Mouse (Mus musculus) ES-Bruce4 (cell line): ENCODE measurements around the gene Myo18a. TPM values are rescaled to one million over a fixed set of nuclear protein-coding genes. Genes with fewer than 3 reads are reported as not detected.
A peak's percentile ranks its signal among the peaks of the same experiment; 100 is the strongest.

Experiments used
- H3K27ac ChIP-seq: 2 replicates; pipeline ENCODE4 v1.5.1; 2012; ENCODE audit warnings: low read length, inconsistent platforms; ENCODE audit not compliant: insufficient read depth
- H3K27me3 ChIP-seq: 2 replicates; pipeline ENCODE4 v1.6.1; 2012; ENCODE audit warnings: mild to moderate bottlenecking, low read length, inconsistent platforms; ENCODE audit not compliant: control insufficient read depth, poor library complexity, insufficient read depth, severe bottlenecking
- H3K36me3 ChIP-seq: 2 replicates; pipeline ENCODE4 v1.6.1; 2012; ENCODE audit warnings: inconsistent platforms, mild to moderate bottlenecking, low read length, moderate library complexity; ENCODE audit not compliant: control insufficient read depth, poor library complexity, insufficient read depth, severe bottlenecking
- H3K4me1 ChIP-seq: one replicate; pipeline ENCODE4 v1.8.1; 2011; ENCODE audit warnings: low read length; ENCODE audit not compliant: control insufficient read depth, insufficient read depth
- H3K4me3 ChIP-seq: 2 replicates; pipeline ENCODE4 v1.5.1; 2011; ENCODE audit warnings: low read depth, mild to moderate bottlenecking, low read length
- H3K9ac ChIP-seq: 2 replicates; pipeline ENCODE4 v1.6.1; 2012; ENCODE audit warnings: low read depth, mild to moderate bottlenecking, inconsistent platforms; ENCODE audit not compliant: poor library complexity, severe bottlenecking
- H3K9me3 ChIP-seq: replicated peaks from 2 replicates; pipeline ENCODE4 v1.6.1; 2012; ENCODE audit warnings: mild to moderate bottlenecking, low read length, inconsistent platforms; ENCODE audit not compliant: control insufficient read depth, poor library complexity, insufficient read depth, severe bottlenecking
- CTCF ChIP-seq: IDR thresholded peaks from one replicate; pipeline ENCODE4 v1.8.1; 2011; ENCODE audit warnings: low read depth, low read length
- EP300 ChIP-seq: IDR thresholded peaks from 2 replicates; pipeline ENCODE4 v1.6.1; 2011; ENCODE audit warnings: low read depth, low read length; ENCODE audit not compliant: insufficient read depth
- POLR2A ChIP-seq: IDR thresholded peaks from one replicate; pipeline ENCODE4 v1.8.1; 2011; ENCODE audit warnings: low read length; ENCODE audit not compliant: insufficient read depth
- polyA plus RNA-seq: library from polyadenylated mRNA; stranded (reverse); fragments of >200 nt; gene quantifications from 2 replicates; pipeline ENCODE4 v1.2.4, GENCODE M21; 2011; ENCODE audit warnings: low read depth; ENCODE audit not compliant: missing spikeins, insufficient read depth, insufficient read length

Gene Myo18a
- polyA plus RNA-seq, 1 experiment = 59.6 TPM

- H3K4me1 ChIP-seq = peaks cover 8% of the 10 kb centered on the region
- H3K27ac ChIP-seq = peak overlapping the region; percentile 40
- no peaks in the 10 kb centered on the region for H3K27me3 ChIP-seq
- H3K4me3 ChIP-seq = no peak overlapping the region
- H3K36me3 ChIP-seq = peaks cover 10% of the 10 kb centered on the region
- TF ChIP-seq EP300 = 0 out of 2 replicates have a peak, but pooled peaks have one; percentile 34
- no peak for TF ChIP-seq CTCF
- no peak for TF ChIP-seq POLR2A
- H3K9me3 ChIP-seq = no peaks in the 10 kb centered on the region
- 0 out of 2 replicates have a peak overlapping the region, but pooled peaks have one; percentile 32 for H3K9ac ChIP-seq
Measured at GRCm38 (mm10) chr11:77775701-77776400, 12.8 kb downstream of the Myo18a start.

GRCm38 (mm10) chr11:77777436-77777835 lies 14.4 kb downstream of the Myo18a start:
- no peaks in the 10 kb centered on the region for H3K27me3 ChIP-seq
- TF ChIP-seq EP300 (no peak), CTCF (no peak), POLR2A (no peak)

GRCm38 (mm10) chr11:77777937-77778336 lies 14.9 kb downstream of the Myo18a start:
- peaks cover 6% of the 10 kb centered on the region for H3K4me1 ChIP-seq
- H3K27me3 ChIP-seq = no peaks in the 10 kb centered on the region
- peaks cover 10% of the 10 kb centered on the region for H3K36me3 ChIP-seq
- no peak overlapping the region for H3K9ac ChIP-seq
- H3K4me3 ChIP-seq = no peak overlapping the region
- no peaks in the 10 kb centered on the region for H3K9me3 ChIP-seq
- no peak overlapping the region for H3K27ac ChIP-seq
- no peak for TF ChIP-seq CTCF
- TF ChIP-seq EP300 = no peak
- TF ChIP-seq POLR2A = no peak

More at GRCm38 (mm10) chr11:77777436-77777835, 14.4 kb downstream of the Myo18a start:
- H3K4me1 ChIP-seq = peaks cover 5% of the 10 kb centered on the region
- H3K27ac ChIP-seq = no peak overlapping the region
- H3K4me3 ChIP-seq = no peak overlapping the region
- no peak overlapping the region for H3K9ac ChIP-seq
- no peaks in the 10 kb centered on the region for H3K9me3 ChIP-seq
- peaks cover 10% of the 10 kb centered on the region for H3K36me3 ChIP-seq

GRCm38 (mm10) chr11:77779240-77779639 lies 16.2 kb downstream of the Myo18a start:
- Histone ChIP-seq H3K4me3 (no peak overlapping the region), H3K9me3 (no peaks in the 10 kb centered on the region), H3K9ac (no peak overlapping the region), H3K27ac (no peak overlapping the region), H3K4me1 (peaks cover 16% of the 10 kb centered on the region), H3K36me3 (peaks cover 10% of the 10 kb centered on the region), H3K27me3 (no peaks in the 10 kb centered on the region)
- no peak for TF ChIP-seq CTCF

- TF ChIP-seq CTCF (no peak), EP300 (no peak), POLR2A (no peak)
- Histone ChIP-seq H3K4me1 (peaks cover 22% of the 10 kb centered on the region), H3K9me3 (no peaks in the 10 kb centered on the region), H3K27ac (no peak overlapping the region), H3K4me3 (no peak overlapping the region), H3K9ac (no peak overlapping the region), H3K27me3 (no peaks in the 10 kb centered on the region), H3K36me3 (peaks cover 10% of the 10 kb centered on the region)
Measured at GRCm38 (mm10) chr11:77781088-77781487, 18.0 kb downstream of the Myo18a start.

GRCm38 (mm10) chr11:77782104-77782815 lies 19.2 kb downstream of the Myo18a start:
- H3K27ac ChIP-seq = no peak overlapping the region
- H3K9me3 ChIP-seq = no peaks in the 10 kb centered on the region
- no peak overlapping the region for H3K4me3 ChIP-seq
- H3K36me3 ChIP-seq = peaks cover 10% of the 10 kb centered on the region
- H3K27me3 ChIP-seq = no peaks in the 10 kb centered on the region
- peaks cover 24% of the 10 kb centered on the region for H3K4me1 ChIP-seq
- TF ChIP-seq POLR2A (no peak), EP300 (no peak), CTCF (no peak)
- H3K9ac ChIP-seq = no peak overlapping the region
